Mouse (Mus musculus) hematopoietic stem cell, adult 5-6 weeks (primary cell): ENCODE measurements around the gene Lrrc36. TPM values are rescaled to one million over a fixed set of nuclear protein-coding genes. Genes with fewer than 3 reads are reported as not detected.

ENCODE experiments used
- ATAC-seq, 2 experiments: fragments of 125-278 bp in 1 of 2; replicated peaks in 1 of 2; 2 replicates each; pipeline ENCODE4 v1.8.0; 2016 to 2017; ENCODE audit warnings: inconsistent platforms in 2 of 2, mild to moderate bottlenecking in 2 of 2, moderate number of reproducible peaks in 2 of 2, low read depth in 1 of 2, moderate TSS enrichment in 1 of 2; ENCODE audit not compliant: low FRiP score in 2 of 2, poor library complexity in 2 of 2, severe bottlenecking in 2 of 2, insufficient read depth in 1 of 2, low TSS enrichment in 1 of 2
- total RNA-seq: library from RNA; stranded (forward); fragments of 172-1452, 232-1000 nt; gene quantifications from 2 replicates; pipeline ENCODE4 v1.2.3, GENCODE M21; 2017

The Lrrc36 gene
- total RNA-seq, 1 experiment from 2014 or later, result 0.20 TPM

- no peak for ATAC-seq
Observed at GRCm38 (mm10) chr8:105418992-105419391, 5.6 kb downstream of the Lrrc36 start.

GRCm38 (mm10) chr8:105419800-105420199, 6.4 kb downstream of the Lrrc36 start:
- ATAC-seq, result no peak

- ATAC-seq, result no peak
Observed at GRCm38 (mm10) chr8:105422006-105422405, 8.6 kb downstream of the Lrrc36 start.

GRCm38 (mm10) chr8:105426878-105427277, 13.5 kb downstream of the Lrrc36 start:
- no peak for ATAC-seq

GRCm38 (mm10) chr8:105431743-105432515, 18.6 kb downstream of the Lrrc36 start:
- no peak for ATAC-seq

GRCm38 (mm10) chr8:105433021-105433420, 19.6 kb downstream of the Lrrc36 start:
- no peak for ATAC-seq

- ATAC-seq, result no peak
Observed at GRCm38 (mm10) chr8:105433511-105433910, 20.1 kb downstream of the Lrrc36 start.

- no peak for ATAC-seq
Observed at GRCm38 (mm10) chr8:105434136-105434535, 20.8 kb downstream of the Lrrc36 start.

- no peak for ATAC-seq
Observed at GRCm38 (mm10) chr8:105436218-105436617, 22.8 kb downstream of the Lrrc36 start.

- ATAC-seq, result no peak
Observed at GRCm38 (mm10) chr8:105437078-105437748, 23.8 kb downstream of the Lrrc36 start.

GRCm38 (mm10) chr8:105438865-105439264, 25.5 kb downstream of the Lrrc36 start:
- 0 out of 4 replicates have a peak, but pooled peaks of 1 of the 2 experiments have one; percentile 49 for ATAC-seq

GRCm38 (mm10) chr8:105441433-105441832, 28.1 kb downstream of the Lrrc36 start:
- 0 out of 4 replicates have a peak, but pooled peaks of 1 of the 2 experiments have one; percentile 32 for ATAC-seq

GRCm38 (mm10) chr8:105442661-105443060, 29.3 kb downstream of the Lrrc36 start:
- no peak for ATAC-seq

GRCm38 (mm10) chr8:105445296-105446126, 32.1 kb downstream of the Lrrc36 start:
- ATAC-seq, result no peak

GRCm38 (mm10) chr8:105446127-105446552, 32.8 kb downstream of the Lrrc36 start:
- no peak for ATAC-seq

- no peak for ATAC-seq
Observed at GRCm38 (mm10) chr8:105448188-105448587, 34.8 kb downstream of the Lrrc36 start.

GRCm38 (mm10) chr8:105448596-105448995, 35.2 kb downstream of the Lrrc36 start:
- ATAC-seq, result no peak

- ATAC-seq, result no peak
Observed at GRCm38 (mm10) chr8:105450977-105451376, 37.6 kb downstream of the Lrrc36 start.
